Mouse (Mus musculus) intestine, postnatal 0 days (tissue): ENCODE results near the gene Lpgat1. TPM values are rescaled to one million over a fixed set of nuclear protein-coding genes. Genes with fewer than 3 reads are reported as not detected.

Experiments
- ATAC-seq: fragments of 200-750 bp; cut with Nextera tagmentation; 2 replicates; pipeline ENCODE4 v1.8.0; 2017; ENCODE audit warnings: mild to moderate bottlenecking, moderate TSS enrichment, moderate library complexity
- H3K27ac ChIP-seq: fragments of 300-500 bp; sonication (generic); 2 replicates; pipeline ENCODE4 v1.5.1; 2014; ENCODE audit warnings: mild to moderate bottlenecking, low read depth, low read length, moderate library complexity
- H3K27me3 ChIP-seq: fragments of 300-500 bp; sonication (generic); replicated peaks from 2 replicates; pipeline ENCODE4 v1.6.1; 2014; ENCODE audit warnings: low read length, mixed read lengths; ENCODE audit not compliant: control insufficient read depth, insufficient read depth
- H3K36me3 ChIP-seq: fragments of 300-500 bp; sonication (generic); 2 replicates; pipeline ENCODE4 v1.6.1; 2014; ENCODE audit warnings: mild to moderate bottlenecking, moderate library complexity; ENCODE audit not compliant: control insufficient read depth, insufficient read depth
- H3K4me1 ChIP-seq: fragments of 300-500 bp; sonication (generic); replicated peaks from 2 replicates; pipeline ENCODE4 v1.6.1; 2014; ENCODE audit warnings: antibody characterized with exemption, low read length, mixed read lengths; ENCODE audit not compliant: control insufficient read depth, insufficient read depth
- H3K4me2 ChIP-seq: fragments of 300-500 bp; sonication (generic); replicated peaks from 2 replicates; pipeline ENCODE4 v1.6.1; 2014; ENCODE audit warnings: low read depth, mild to moderate bottlenecking, moderate library complexity
- H3K4me3 ChIP-seq: fragments of 300-500 bp; sonication (generic); 2 replicates; pipeline ENCODE4 v1.5.1; 2014; ENCODE audit warnings: low read depth, low read length
- H3K9ac ChIP-seq: fragments of 300-500 bp; sonication (generic); 2 replicates; pipeline ENCODE4 v1.6.1; 2014; ENCODE audit warnings: mild to moderate bottlenecking, low read depth, low read length
- H3K9me3 ChIP-seq: fragments of 300-500 bp; sonication (generic); 2 replicates; pipeline ENCODE4 v1.6.1; 2016; ENCODE audit warnings: mixed run types; ENCODE audit not compliant: control insufficient read depth
- CTCF ChIP-seq: sonication (generic); IDR thresholded peaks from 2 replicates; pipeline ENCODE4 v1.5.1; 2016; ENCODE audit warnings: low read depth, mild to moderate bottlenecking, control low read depth, antibody characterized with exemption, moderate library complexity
- WGBS: fragments of 180-500 bp; shearing (Covaris S2); extraction: QIAGEN DNeasy Blood & Tissue Kit; methylation state at CpG from one replicate; pipeline ENCODE4 v1.1.7; 2014; 5-methylcytosine and 5-hydroxymethylcytosine counted together
- polyA plus RNA-seq: library from polyadenylated mRNA; unstranded; fragments of >200 nt; fragmentation: Nextera tagmentation; extraction: Ambion mirVana; gene quantifications from 2 replicates; pipeline ENCODE4 v1.2.1, GENCODE M21; 2015

The Lpgat1 gene
- polyA plus RNA-seq, 1 experiment from 2014 or later = 135 TPM

DNA sequence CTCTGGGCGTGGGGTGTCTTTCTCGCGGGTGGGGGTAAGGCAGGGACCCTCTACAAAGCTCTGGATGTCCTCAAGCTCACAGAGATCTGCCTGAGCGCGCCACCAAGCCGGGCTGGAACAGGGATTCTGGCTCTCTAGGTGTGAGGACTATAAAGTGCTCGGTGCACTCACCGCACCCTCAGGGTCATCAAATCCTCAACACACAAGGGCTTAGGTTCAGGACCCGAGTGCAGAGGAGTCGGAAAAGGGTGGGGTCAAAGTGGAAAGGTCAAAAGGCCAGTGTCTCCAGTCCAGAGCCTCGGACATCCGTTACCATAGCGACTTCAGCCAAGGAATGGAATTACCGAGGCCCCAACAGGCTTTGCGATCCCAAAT, 103.3 kb downstream of the Lpgat1 start:
- Histone ChIP-seq H3K4me2 (peak overlapping the region; percentile 99), H3K36me3 (peaks cover 18% of the 10 kb centered on the region), H3K9me3 (no peaks in the 10 kb centered on the region), H3K4me1 (no peaks in the 10 kb centered on the region), H3K9ac (0 out of 2 replicates have a peak overlapping the region, but pooled peaks have one; percentile 70), H3K27me3 (no peaks in the 10 kb centered on the region), H3K4me3 (peak overlapping the region; percentile 84), H3K27ac (no peak overlapping the region)
- peak; percentile 12; the same call in 1 of the 2 replicates for ATAC-seq
- TF ChIP-seq CTCF = no peak
- WGBS = 4% methylated on average over 15 of the region's 15 CpGs

DNA sequence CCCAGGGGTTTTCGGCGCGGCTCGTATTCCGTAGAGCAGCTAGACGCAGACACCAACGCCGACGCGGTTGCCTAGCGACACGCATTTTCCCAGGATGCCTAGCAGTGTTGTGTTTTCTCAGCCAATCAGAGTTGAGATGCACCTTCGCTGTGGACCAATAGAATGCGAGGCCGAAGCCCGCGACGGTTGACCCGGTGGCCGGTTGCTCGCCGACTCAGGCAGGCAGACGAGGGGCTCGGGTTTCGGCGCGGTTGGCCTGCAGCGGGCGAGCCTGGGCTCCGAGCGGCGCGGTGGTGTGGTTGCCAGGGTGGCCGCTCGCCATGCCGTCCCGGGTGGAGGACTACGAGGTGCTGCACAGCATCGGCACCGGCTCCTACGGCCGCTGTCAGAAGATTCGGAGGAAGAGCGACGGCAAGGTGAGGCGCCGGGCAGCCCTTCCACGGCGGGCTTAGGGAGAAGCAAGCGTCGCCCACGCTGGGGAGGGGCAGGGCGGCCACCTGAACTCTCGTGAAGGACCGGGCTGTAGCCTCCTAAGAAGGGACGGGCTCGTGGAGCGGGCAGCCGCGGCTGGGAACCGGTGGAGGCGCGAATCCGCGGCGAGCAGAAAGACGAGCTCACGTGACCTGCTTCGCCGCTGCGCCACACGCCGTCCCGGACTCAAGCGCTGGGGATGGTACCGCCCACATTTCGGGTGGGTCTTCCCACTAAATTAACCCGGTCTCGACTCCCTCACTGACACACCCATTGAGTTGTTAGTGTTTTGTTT, 103.9 kb downstream of the Lpgat1 start, which contains the start of gene Nek2:
Gene Nek2, plus strand, starts transcription at position 119 of the 766 bp plus-strand sequence.
- Histone ChIP-seq H3K27me3 (no peaks in the 10 kb centered on the region), H3K9ac (peak within 1 kb of the TSS; percentile 70), H3K4me1 (no peaks in the 10 kb centered on the region), H3K36me3 (peaks cover 24% of the 10 kb centered on the region), H3K9me3 (no peaks in the 10 kb centered on the region), H3K27ac (peak within 1 kb of the TSS; percentile 57), H3K4me3 (peak within 1 kb of the TSS; percentile 84), H3K4me2 (peak within 1 kb of the TSS; percentile 99)
- peak; percentile 88 for ATAC-seq
- under 1% methylated on average over 79 of the region's 79 CpGs for WGBS
- TF ChIP-seq CTCF = no peak

DNA sequence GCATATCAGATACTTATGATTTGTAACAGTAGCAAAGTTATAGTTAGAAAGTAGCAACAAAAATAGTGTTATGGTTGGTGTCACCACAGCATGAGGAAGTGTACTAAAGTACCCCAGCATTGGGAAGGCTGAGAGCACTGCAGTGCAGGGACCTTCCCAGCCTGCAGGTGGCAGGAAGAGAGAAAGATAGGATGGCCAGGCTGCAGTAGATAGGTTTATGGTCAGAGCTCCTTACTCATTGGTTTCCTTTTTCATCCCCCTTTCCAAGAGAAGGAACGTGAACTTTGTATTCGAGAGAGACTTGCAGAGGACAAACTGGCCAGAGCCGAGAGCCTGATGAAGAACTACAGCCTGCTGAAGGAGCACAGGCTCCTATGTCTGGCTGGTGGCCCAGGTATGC, 111.5 kb downstream of the Lpgat1 start:
- H3K9me3 ChIP-seq = no peaks in the 10 kb centered on the region

DNA sequence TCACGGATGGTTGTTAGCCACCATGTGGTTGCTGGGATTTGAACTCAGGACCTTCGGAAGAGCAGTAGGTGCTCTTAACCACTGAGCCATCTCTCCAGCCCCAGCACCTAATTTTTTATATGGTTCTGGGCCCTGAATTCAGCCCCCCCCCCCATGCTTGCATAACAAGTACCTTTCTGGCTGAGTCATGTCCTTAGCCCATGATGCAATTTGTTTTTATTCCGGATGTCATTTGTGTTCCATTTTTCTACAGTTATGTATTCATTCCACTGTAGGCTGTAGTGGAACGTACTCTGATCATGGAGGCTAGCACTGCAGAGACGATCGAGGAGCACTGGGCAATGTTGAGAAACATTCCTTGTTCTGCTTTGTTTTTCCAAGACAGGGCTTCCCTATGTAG, 115.8 kb downstream of the Lpgat1 start:
- Histone ChIP-seq H3K4me1 (peaks cover 6% of the 10 kb centered on the region; the same call in 1 of the 2 replicates), H3K27me3 (no peaks in the 10 kb centered on the region), H3K36me3 (peaks cover 25% of the 10 kb centered on the region), H3K4me3 (no peak overlapping the region), H3K4me2 (no peak overlapping the region), H3K9me3 (no peaks in the 10 kb centered on the region), H3K9ac (no peak overlapping the region), H3K27ac (no peak overlapping the region)
- no peak for ATAC-seq
- TF ChIP-seq CTCF = no peak
- WGBS = 94% methylated on average over 6 of the region's 6 CpGs

More for the DNA sequence above, 111.5 kb downstream of the Lpgat1 start:
- peak overlapping the region; percentile 21; the same call in 1 of the 2 replicates for H3K27ac ChIP-seq
- no peaks in the 10 kb centered on the region for H3K27me3 ChIP-seq
- TF ChIP-seq CTCF = peak; percentile 73
- H3K4me3 ChIP-seq = no peak overlapping the region
- H3K9ac ChIP-seq = no peak overlapping the region
- WGBS = 70% methylated on average over 3 of the region's 3 CpGs
- no peak overlapping the region for H3K4me2 ChIP-seq
- peak; percentile 65 for ATAC-seq
- H3K4me1 ChIP-seq = no peaks in the 10 kb centered on the region
- H3K36me3 ChIP-seq = peaks cover 57% of the 10 kb centered on the region

Other genes with a start within 250 kb of the Lpgat1 start
- 6.1 and 6.6 TPM in 2 replicates for gene Dtl, start 142.3 kb upstream of the Lpgat1 start, polyA plus RNA-seq
- 11.2 and 11.4 TPM in 2 replicates for gene Ints7, start 142.2 kb upstream of the Lpgat1 start, polyA plus RNA-seq
- 10.7 and 11.9 TPM in 2 replicates for gene Nek2, start 103.6 kb downstream of the Lpgat1 start, polyA plus RNA-seq
- 11.6 and 12.8 TPM in 2 replicates for gene Slc30a1, start 188.9 kb downstream of the Lpgat1 start, polyA plus RNA-seq